Mouse (Mus musculus): ENCODE results near the gene Vmn2r110. TPM values are rescaled to one million over a fixed set of nuclear protein-coding genes. Genes with fewer than 3 reads are reported as not detected.

Gene Vmn2r110
- polyA plus RNA-seq (2017; shearing (Covaris generic)), result 0.05 TPM

GRCm38 (mm10) chr17:20596323-20596722 lies at the start of gene Vmn2r110:
Gene Vmn2r110, minus strand, starts transcription at chr17:20596423.

GRCm38 (mm10) chr17:20624777-20625176 lies 28.6 kb upstream of the Vmn2r110 start, which contains the start of gene Fpr-rs3:
Gene Fpr-rs3, minus strand, starts transcription at chr17:20624877.

GRCm38 (mm10) chr17:20564656-20565055 lies 31.6 kb downstream of the Vmn2r110 start, which contains the start of gene Vmn2r109:
Gene Vmn2r109, minus strand, starts transcription at chr17:20564756.

Other genes starting within 250 kb of the Vmn2r110 start
- gene Vmn1r224, start 182.3 kb downstream of the Vmn2r110 start, polyA plus RNA-seq (2017; shearing (Covaris generic)), result not detected
- gene Vmn2r108, start 115.1 kb downstream of the Vmn2r110 start, polyA plus RNA-seq (2017; shearing (Covaris generic)), result not detected
- gene Vmn1r225, start 98.3 kb downstream of the Vmn2r110 start, polyA plus RNA-seq (2017; shearing (Covaris generic)), result not detected
- not detected for gene Vmn2r109, start 31.7 kb downstream of the Vmn2r110 start, polyA plus RNA-seq (2017; shearing (Covaris generic))
- gene Fpr-rs3, start 28.5 kb upstream of the Vmn2r110 start, polyA plus RNA-seq (2017; shearing (Covaris generic)), result not detected
- gene Vmn1r226, start 86.4 kb upstream of the Vmn2r110 start, polyA plus RNA-seq (2017; shearing (Covaris generic)), result not detected
- gene Vmn1r227, start 133.4 kb upstream of the Vmn2r110 start, polyA plus RNA-seq (2017; shearing (Covaris generic)), result not detected
- gene Vmn1r228, start 189.7 kb upstream of the Vmn2r110 start, polyA plus RNA-seq (2017; shearing (Covaris generic)), result not detected
- not detected for gene Vmn1r229, start 215.1 kb upstream of the Vmn2r110 start, polyA plus RNA-seq (2017; shearing (Covaris generic))
- gene Vmn1r230, start 244.0 kb upstream of the Vmn2r110 start, polyA plus RNA-seq (2017; shearing (Covaris generic)), result not detected

Measured in inflammation-experienced regulatory T-cells, adult 16 weeks (primary cell).